Mouse (Mus musculus): ENCODE measurements at regions not wholly inside any gene's neighbourhood (a gene's known extent, or its start where the extent isn't known, plus 50 kb on each side); places are given as distances from the start of the nearest gene placed in this dataset.

DNA sequence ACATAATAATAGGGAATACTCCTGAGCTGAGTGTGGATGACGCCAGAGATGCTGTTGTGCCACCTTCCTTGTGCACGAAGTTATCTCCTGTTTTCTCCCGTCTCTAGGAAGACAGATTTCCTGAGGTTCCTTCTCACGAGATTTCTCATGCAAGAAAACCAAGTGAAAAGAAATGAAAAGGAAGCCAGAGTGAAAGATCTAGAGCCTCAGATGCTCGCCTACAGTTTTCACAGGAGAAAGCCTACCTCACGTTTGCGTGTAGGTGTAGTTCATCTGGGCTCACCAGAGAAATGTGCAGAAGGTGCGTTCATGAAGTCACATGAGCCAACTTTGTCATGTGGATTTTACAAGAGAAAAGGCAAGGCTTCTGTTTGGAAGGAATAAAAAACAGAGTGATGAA is 301.2 kb upstream of the Emcn start:
- TF ChIP-seq CTCF (IDR thresholded peaks at IDR 0.05; ENCODE audit: extremely low read depth, insufficient read length, insufficient replicate concordance, low read depth, low read length) = no peak
- no peak for TF ChIP-seq POLR2A (IDR thresholded peaks at IDR 0.05; ENCODE audit: low read depth, low read length)
